Mouse (Mus musculus) embryo, embryonic 10 days (tissue): ENCODE measurements around the gene Gm49368.

Experiments used
- DNase-seq: peaks from one replicate; pipeline ENCODE4 v3.0.0-alpha.2; 2015; ENCODE audit warnings: low spot score

Gm49368 gene

GRCm38 (mm10) chr7:128057860-128058259, 4.6 kb upstream of the Gm49368 start:
- DNase-seq: no peak

- DNase-seq: no peak
Observed at GRCm38 (mm10) chr7:128058576-128058975, 3.9 kb upstream of the Gm49368 start.

GRCm38 (mm10) chr7:128059091-128059490, 3.4 kb upstream of the Gm49368 start:
- no peak for DNase-seq

GRCm38 (mm10) chr7:128063211-128063781, 813 bp downstream of the Gm49368 start:
- no peak for DNase-seq

GRCm38 (mm10) chr7:128065547-128065946, 3.1 kb downstream of the Gm49368 start:
- DNase-seq: no peak

- no peak for DNase-seq
Observed at GRCm38 (mm10) chr7:128067847-128068246, 5.4 kb downstream of the Gm49368 start.

GRCm38 (mm10) chr7:128069844-128070243, 7.4 kb downstream of the Gm49368 start:
- no peak for DNase-seq

GRCm38 (mm10) chr7:128071816-128072215, 9.3 kb downstream of the Gm49368 start:
- DNase-seq: no peak

- no peak for DNase-seq
Observed at GRCm38 (mm10) chr7:128080012-128080411, 17.5 kb downstream of the Gm49368 start.

GRCm38 (mm10) chr7:128089141-128089540, 26.7 kb downstream of the Gm49368 start:
- no peak for DNase-seq

- no peak for DNase-seq
Observed at GRCm38 (mm10) chr7:128098135-128098534, 35.7 kb downstream of the Gm49368 start.

GRCm38 (mm10) chr7:128100742-128101357, 38.4 kb downstream of the Gm49368 start:
- no peak for DNase-seq

GRCm38 (mm10) chr7:128105246-128105645, 42.8 kb downstream of the Gm49368 start:
- no peak for DNase-seq

- no peak for DNase-seq
Observed at GRCm38 (mm10) chr7:128107462-128107861, 45.0 kb downstream of the Gm49368 start.

GRCm38 (mm10) chr7:128110314-128110713, 47.8 kb downstream of the Gm49368 start:
- DNase-seq: no peak

GRCm38 (mm10) chr7:128112131-128112530, 49.6 kb downstream of the Gm49368 start:
- no peak for DNase-seq

GRCm38 (mm10) chr7:128114371-128115105, 52.1 kb downstream of the Gm49368 start:
- DNase-seq: no peak

GRCm38 (mm10) chr7:128115211-128115958, 52.9 kb downstream of the Gm49368 start:
- DNase-seq: no peak

GRCm38 (mm10) chr7:128116396-128116795, 53.9 kb downstream of the Gm49368 start:
- DNase-seq: no peak

- DNase-seq: no peak
Observed at GRCm38 (mm10) chr7:128119726-128120490, 57.4 kb downstream of the Gm49368 start.

- no peak for DNase-seq
Observed at GRCm38 (mm10) chr7:128128741-128129720, 66.5 kb downstream of the Gm49368 start, which contains the start of gene Itgax. Gene Itgax, plus strand, starts transcription at chr7:128129547.
